Mouse (Mus musculus) cerebellum, adult 9-10 months (tissue): ENCODE results near the gene Ofcc1.

Experiments used
- DNase-seq: peaks from one replicate; pipeline ENCODE4 v3.0.0; 2022

The Ofcc1 gene

GRCm38 (mm10) chr13:40236356-40236755 lies 124.9 kb downstream of the Ofcc1 start:
- no peak for DNase-seq

GRCm38 (mm10) chr13:40208314-40208713 lies 152.9 kb downstream of the Ofcc1 start:
- no peak for DNase-seq

GRCm38 (mm10) chr13:40181786-40182185 lies 179.5 kb downstream of the Ofcc1 start:
- DNase-seq = no peak

- DNase-seq = no peak
Measured at GRCm38 (mm10) chr13:40171775-40172174, 189.5 kb downstream of the Ofcc1 start.

- no peak for DNase-seq
Measured at GRCm38 (mm10) chr13:40167871-40168270, 193.4 kb downstream of the Ofcc1 start.

GRCm38 (mm10) chr13:40155466-40155865 lies 205.8 kb downstream of the Ofcc1 start:
- no peak for DNase-seq

- DNase-seq = no peak
Measured at GRCm38 (mm10) chr13:40139906-40140305, 221.3 kb downstream of the Ofcc1 start.

GRCm38 (mm10) chr13:40136096-40136495 lies 225.2 kb downstream of the Ofcc1 start:
- no peak for DNase-seq

- DNase-seq = no peak
Measured at GRCm38 (mm10) chr13:40135670-40136069, 225.6 kb downstream of the Ofcc1 start.

- no peak for DNase-seq
Measured at GRCm38 (mm10) chr13:40123868-40124267, 237.4 kb downstream of the Ofcc1 start.

GRCm38 (mm10) chr13:40112336-40112735 lies 248.9 kb downstream of the Ofcc1 start:
- no peak for DNase-seq

- peak; percentile 80 for DNase-seq
Measured at GRCm38 (mm10) chr13:40076236-40076635, 285.0 kb downstream of the Ofcc1 start.

GRCm38 (mm10) chr13:40074850-40075416 lies 286.3 kb downstream of the Ofcc1 start:
- DNase-seq = no peak

GRCm38 (mm10) chr13:40070004-40070403 lies 291.2 kb downstream of the Ofcc1 start:
- no peak for DNase-seq

- peak; percentile 91 for DNase-seq
Measured at GRCm38 (mm10) chr13:40061281-40061680, 300.0 kb downstream of the Ofcc1 start.

GRCm38 (mm10) chr13:40037881-40038280 lies 323.4 kb downstream of the Ofcc1 start:
- DNase-seq = no peak

- peak; percentile 95 for DNase-seq
Measured at GRCm38 (mm10) chr13:40036981-40037765, 324.1 kb downstream of the Ofcc1 start.

- DNase-seq = no peak
Measured at GRCm38 (mm10) chr13:40029426-40029825, 331.8 kb downstream of the Ofcc1 start.

- DNase-seq = no peak
Measured at GRCm38 (mm10) chr13:40028827-40029226, 332.4 kb downstream of the Ofcc1 start.

GRCm38 (mm10) chr13:40025816-40026215 lies 335.4 kb downstream of the Ofcc1 start:
- DNase-seq = no peak

- DNase-seq = peak; percentile 48
Measured at GRCm38 (mm10) chr13:40023201-40023777, 338.0 kb downstream of the Ofcc1 start.

- DNase-seq = peak; percentile 56
Measured at GRCm38 (mm10) chr13:40022609-40023008, 338.6 kb downstream of the Ofcc1 start.

GRCm38 (mm10) chr13:40000236-40000635 lies 361.0 kb downstream of the Ofcc1 start:
- DNase-seq = no peak

- DNase-seq = no peak
Measured at GRCm38 (mm10) chr13:39997901-39998300, 363.3 kb downstream of the Ofcc1 start.
